Mouse (Mus musculus): ENCODE measurements around the gene Raver1.

- TF ChIP-seq CTCF (IDR thresholded peaks at IDR 0.05; ENCODE audit: insufficient read depth, low read depth, low read length): no peak
- no peak for TF ChIP-seq POLR2A (IDR thresholded peaks at IDR 0.05; ENCODE audit: insufficient read depth, low read depth, low read length)
Measured at GRCm38 (mm10) chr9:21062928-21063327, 28.9 kb downstream of the Raver1 start.
